In the genomic region with DNA sequence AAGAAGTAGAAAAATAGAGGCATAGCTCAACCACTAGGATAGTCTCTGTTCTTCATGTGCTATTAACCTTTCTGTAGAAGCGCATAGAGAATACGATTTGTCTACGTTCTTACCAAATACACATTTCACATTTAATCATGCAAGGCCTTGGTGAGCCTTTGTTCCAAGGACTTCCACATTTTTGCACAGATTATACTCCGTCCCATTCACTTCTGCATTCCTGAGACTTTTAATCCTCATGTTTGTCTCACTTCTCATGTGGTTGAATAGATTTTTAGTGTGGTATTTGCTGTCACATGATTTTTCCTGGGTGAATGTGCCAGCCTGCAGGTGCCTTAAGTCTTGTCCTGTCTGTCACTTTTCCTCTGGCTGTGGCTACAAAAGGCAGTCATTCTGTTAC, we compare ENCODE assay signal across 26 mouse cellular contexts.
"Had no signal": no experiment of that assay in that cellular context is flagged by ENCODE, and none has a peak within 500 bp of the region (broad histone marks: within the 10 kb centered on the region; RNA-seq: fewer than 3 reads in every experiment).

No protein-coding gene starts in this region.

- H3K4me2 ChIP-seq: heart, embryonic 13.5 days; heart, embryonic 15.5 days; hindbrain, embryonic 12.5 days; hindbrain, embryonic 14.5 days; intestine, embryonic 15.5 days; kidney, embryonic 15.5 days; limb, embryonic 13.5 days; limb, embryonic 15.5 days; liver, embryonic 12.5 days had no signal

- DNase-seq: gastrocnemius, postnatal 14 days; gastrocnemius, postnatal 36 days; heart, adult 18-20 months; heart, postnatal 4 days; kidney, adult 2 months; kidney, adult 9 months; kidney, postnatal 14 days; kidney, postnatal 36 days; layer of hippocampus, adult 9-11 months; layer of hippocampus, postnatal 36 days; left cerebral cortex, postnatal 4 days had no signal

- H3K27ac ChIP-seq: heart, embryonic 10.5 days; heart, embryonic 13.5 days; heart, embryonic 15.5 days; hindbrain, embryonic 12.5 days; hindbrain, embryonic 14.5 days; intestine, embryonic 15.5 days; kidney, embryonic 15.5 days; kidney, postnatal 0 days; limb, embryonic 13.5 days; limb, embryonic 15.5 days; liver, embryonic 12.5 days; liver, embryonic 14.5 days had no signal

- H3K9ac ChIP-seq: heart, embryonic 13.5 days; heart, embryonic 15.5 days; hindbrain, embryonic 12.5 days; hindbrain, embryonic 14.5 days; intestine, embryonic 15.5 days; kidney, embryonic 15.5 days; limb, embryonic 13.5 days; limb, embryonic 15.5 days; liver, embryonic 12.5 days; liver, embryonic 14.5 days had no signal

- ATAC-seq: hindbrain, embryonic 16.5 days; inflammation-experienced regulatory T-cells, adult 6 months; intestine, embryonic 15.5 days; intestine, postnatal 0 days; liver, embryonic 12.5 days had no signal

- H3K4me1 ChIP-seq: hindbrain, embryonic 12.5 days; intestine, embryonic 15.5 days; kidney, embryonic 15.5 days; limb, embryonic 13.5 days; limb, embryonic 15.5 days; liver, embryonic 12.5 days had no signal

- H3K4me3 ChIP-seq: heart, embryonic 10.5 days; heart, embryonic 13.5 days; heart, embryonic 15.5 days; hindbrain, embryonic 12.5 days; intestine, embryonic 15.5 days; kidney, embryonic 15.5 days; limb, embryonic 13.5 days; limb, embryonic 15.5 days; liver, embryonic 12.5 days had no signal

- H3K9me3 ChIP-seq: heart, embryonic 10.5 days; heart, embryonic 13.5 days; heart, embryonic 15.5 days; hindbrain, embryonic 12.5 days; intestine, embryonic 15.5 days; kidney, embryonic 15.5 days; limb, embryonic 13.5 days; limb, embryonic 15.5 days; liver, embryonic 12.5 days had no signal

- H3K36me3 ChIP-seq: hindbrain, embryonic 12.5 days; liver, embryonic 12.5 days had no signal

- H3K27me3 ChIP-seq: heart, embryonic 13.5 days; heart, embryonic 15.5 days; hindbrain, embryonic 12.5 days; intestine, embryonic 15.5 days; kidney, embryonic 15.5 days; limb, embryonic 13.5 days; limb, embryonic 15.5 days; liver, embryonic 12.5 days had no signal
